Mouse (Mus musculus): Measurements from ENCODE around the gene Raver1. TPM values are rescaled to one million over a fixed set of nuclear protein-coding genes. Genes with fewer than 3 reads are reported as not detected.

The Raver1 gene
- polyA plus RNA-seq, 1 experiment, result 20.5 TPM

DNA sequence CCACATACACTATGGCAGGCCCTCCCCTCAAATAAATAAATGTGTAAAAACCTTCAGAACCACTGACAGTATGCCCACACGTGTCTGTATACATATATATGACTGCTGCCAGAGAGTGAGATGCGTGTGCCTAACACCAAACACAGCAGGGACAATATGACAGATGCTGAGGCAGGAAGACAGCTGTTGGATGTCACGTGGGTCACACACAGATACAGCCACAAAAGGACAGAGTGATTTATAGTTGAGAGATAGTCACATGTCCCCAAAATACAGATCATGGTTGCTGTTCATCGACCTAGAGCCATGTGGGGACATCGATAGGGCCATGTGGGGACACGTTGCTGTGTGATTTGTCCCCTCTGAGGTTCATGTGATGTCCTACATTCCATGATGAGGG lies 25.3 kb upstream of the Raver1 start:
- Histone ChIP-seq H3K27ac (ENCODE audit: control insufficient read depth, insufficient read depth, low read depth, low read length, poor library complexity) (no peak overlapping the region), H3K4me1 (ENCODE audit: control insufficient read depth, insufficient read depth, low read length) (no peaks in the 10 kb centered on the region), H3K4me3 (replicated peaks; ENCODE audit: control insufficient read depth, low read depth, low read length) (no peak overlapping the region)
- TF ChIP-seq POLR2A (IDR thresholded peaks at IDR 0.05; ENCODE audit: borderline replicate concordance, control insufficient read depth, low read depth, low read length) (no peak), CTCF (IDR thresholded peaks at IDR 0.05; ENCODE audit: control insufficient read depth, insufficient read depth, low read length) (no peak)
- WGBS, result 71% methylated on average over 6 of the region's 6 CpGs

DNA sequence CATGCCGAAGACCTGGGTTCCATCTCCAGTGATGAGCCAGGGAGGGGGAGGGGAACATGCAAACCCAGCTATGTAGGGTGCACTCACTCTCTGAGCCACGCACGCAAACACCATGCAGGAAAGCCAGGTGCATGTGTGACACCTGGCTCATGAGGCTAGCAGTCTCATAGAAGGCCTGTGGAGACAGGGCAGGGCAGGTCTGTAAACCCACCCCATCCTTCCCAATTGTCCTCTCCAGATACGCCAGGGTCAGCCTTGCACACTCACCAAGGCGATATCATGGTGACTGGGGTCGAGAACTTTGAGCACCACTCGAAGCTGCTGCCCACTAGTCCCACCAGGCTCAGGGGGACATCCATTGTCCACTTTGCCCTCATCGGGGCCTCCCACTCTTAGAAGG lies 23.3 kb upstream of the Raver1 start:
- no peak overlapping the region for H3K4me3 ChIP-seq (replicated peaks; ENCODE audit: control insufficient read depth, low read depth, low read length)
- no peak for TF ChIP-seq CTCF (IDR thresholded peaks at IDR 0.05; ENCODE audit: control insufficient read depth, insufficient read depth, low read length)
- no peak for TF ChIP-seq POLR2A (IDR thresholded peaks at IDR 0.05; ENCODE audit: borderline replicate concordance, control insufficient read depth, low read depth, low read length)
- 89% methylated on average over 8 of the region's 8 CpGs for WGBS
- H3K27ac ChIP-seq (ENCODE audit: control insufficient read depth, insufficient read depth, low read depth, low read length, poor library complexity), result no peak overlapping the region
- H3K4me1 ChIP-seq (ENCODE audit: control insufficient read depth, insufficient read depth, low read length), result no peaks in the 10 kb centered on the region

DNA sequence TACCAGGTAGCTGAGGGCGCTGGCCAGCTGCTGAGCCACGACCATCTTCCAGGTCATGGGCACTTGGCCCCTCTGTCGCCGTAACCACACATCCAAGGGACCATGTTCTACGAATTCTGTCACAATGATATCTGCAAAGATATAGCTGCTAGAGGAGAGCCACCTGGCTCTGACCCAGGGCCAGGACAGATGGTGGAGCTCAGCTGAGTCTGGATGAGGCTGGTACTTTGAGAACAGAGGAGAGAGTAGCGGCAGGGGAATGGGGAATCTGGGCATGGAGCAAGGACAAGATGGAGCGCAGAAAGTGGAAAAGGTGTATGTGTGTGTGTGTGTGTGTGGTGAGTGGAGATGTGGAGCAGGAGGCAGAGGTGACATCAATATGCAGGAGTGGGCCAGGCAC lies 22.4 kb upstream of the Raver1 start:
- Histone ChIP-seq H3K4me1 (ENCODE audit: control insufficient read depth, insufficient read depth, low read length) (no peaks in the 10 kb centered on the region), H3K4me3 (replicated peaks; ENCODE audit: control insufficient read depth, low read depth, low read length) (no peak overlapping the region), H3K27ac (ENCODE audit: control insufficient read depth, insufficient read depth, low read depth, low read length, poor library complexity) (no peak overlapping the region)
- WGBS, result 88% methylated on average over 7 of the region's 7 CpGs
- TF ChIP-seq POLR2A (IDR thresholded peaks at IDR 0.05; ENCODE audit: borderline replicate concordance, control insufficient read depth, low read depth, low read length) (no peak), CTCF (IDR thresholded peaks at IDR 0.05; ENCODE audit: control insufficient read depth, insufficient read depth, low read length) (no peak)

DNA sequence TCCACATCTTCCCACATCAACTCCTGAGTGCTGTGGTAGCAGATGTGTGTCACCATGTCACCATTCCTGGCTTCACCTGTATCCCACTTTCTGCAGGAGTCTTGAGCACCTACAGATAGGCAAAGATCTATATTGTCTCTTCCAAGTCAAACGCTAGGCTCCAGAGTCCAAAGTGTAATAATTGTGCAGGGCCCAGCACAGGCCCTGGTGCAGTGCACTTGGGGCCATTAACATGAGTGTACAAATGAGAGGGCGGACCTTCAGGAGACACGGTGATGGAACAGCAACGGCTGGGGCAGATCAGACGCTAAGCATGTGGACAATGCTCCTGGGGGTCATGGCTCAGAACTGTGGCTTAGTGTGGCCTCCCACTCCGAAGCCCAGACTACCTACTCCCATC lies 21.9 kb upstream of the Raver1 start:
- H3K27ac ChIP-seq (ENCODE audit: control insufficient read depth, insufficient read depth, low read depth, low read length, poor library complexity), result no peak overlapping the region
- H3K4me3 ChIP-seq (replicated peaks; ENCODE audit: control insufficient read depth, low read depth, low read length), result no peak overlapping the region
- 90% methylated on average over 6 of the region's 6 CpGs for WGBS
- TF ChIP-seq POLR2A (IDR thresholded peaks at IDR 0.05; ENCODE audit: borderline replicate concordance, control insufficient read depth, low read depth, low read length) (no peak), CTCF (IDR thresholded peaks at IDR 0.05; ENCODE audit: control insufficient read depth, insufficient read depth, low read length) (no peak)
- H3K4me1 ChIP-seq (ENCODE audit: control insufficient read depth, insufficient read depth, low read length), result no peaks in the 10 kb centered on the region

DNA sequence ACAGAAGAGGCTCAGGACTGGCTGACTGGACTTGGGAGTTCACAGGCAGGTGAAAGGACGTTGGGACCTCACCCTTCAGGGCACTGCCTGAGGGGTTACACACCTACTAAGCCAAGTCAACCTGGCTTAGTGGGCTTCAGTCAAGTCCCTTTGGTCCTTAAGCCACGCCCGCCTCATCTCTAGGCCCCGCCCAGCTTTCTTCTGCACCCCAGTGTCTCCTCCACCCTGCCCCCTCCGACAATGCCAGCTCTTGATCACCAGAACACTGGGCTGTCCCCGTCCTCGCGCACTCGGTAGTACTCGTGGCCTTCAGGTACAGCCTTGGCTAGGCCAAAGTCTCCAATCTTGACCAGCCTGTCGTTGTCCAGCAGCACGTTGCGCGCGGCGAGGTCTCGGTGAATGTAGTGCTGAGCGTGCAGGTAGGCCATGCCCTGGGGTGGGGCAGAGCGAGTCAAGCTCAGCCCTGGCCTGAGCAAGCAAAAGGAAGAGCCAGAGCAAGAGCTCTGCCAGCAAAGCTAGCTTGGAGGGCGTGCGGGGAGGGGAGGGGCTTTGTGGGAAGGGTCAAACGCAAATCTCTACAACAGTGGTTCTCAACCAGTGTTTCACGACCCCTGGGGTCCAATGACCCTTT lies 15.9 kb upstream of the Raver1 start:
- no peak overlapping the region for H3K27ac ChIP-seq (ENCODE audit: control insufficient read depth, insufficient read depth, low read depth, low read length, poor library complexity)
- H3K4me1 ChIP-seq (ENCODE audit: control insufficient read depth, insufficient read depth, low read length), result peaks cover 2% of the 10 kb centered on the region; the same call in 1 of the 2 replicates
- 89% methylated on average over 23 of the region's 23 CpGs for WGBS

DNA sequence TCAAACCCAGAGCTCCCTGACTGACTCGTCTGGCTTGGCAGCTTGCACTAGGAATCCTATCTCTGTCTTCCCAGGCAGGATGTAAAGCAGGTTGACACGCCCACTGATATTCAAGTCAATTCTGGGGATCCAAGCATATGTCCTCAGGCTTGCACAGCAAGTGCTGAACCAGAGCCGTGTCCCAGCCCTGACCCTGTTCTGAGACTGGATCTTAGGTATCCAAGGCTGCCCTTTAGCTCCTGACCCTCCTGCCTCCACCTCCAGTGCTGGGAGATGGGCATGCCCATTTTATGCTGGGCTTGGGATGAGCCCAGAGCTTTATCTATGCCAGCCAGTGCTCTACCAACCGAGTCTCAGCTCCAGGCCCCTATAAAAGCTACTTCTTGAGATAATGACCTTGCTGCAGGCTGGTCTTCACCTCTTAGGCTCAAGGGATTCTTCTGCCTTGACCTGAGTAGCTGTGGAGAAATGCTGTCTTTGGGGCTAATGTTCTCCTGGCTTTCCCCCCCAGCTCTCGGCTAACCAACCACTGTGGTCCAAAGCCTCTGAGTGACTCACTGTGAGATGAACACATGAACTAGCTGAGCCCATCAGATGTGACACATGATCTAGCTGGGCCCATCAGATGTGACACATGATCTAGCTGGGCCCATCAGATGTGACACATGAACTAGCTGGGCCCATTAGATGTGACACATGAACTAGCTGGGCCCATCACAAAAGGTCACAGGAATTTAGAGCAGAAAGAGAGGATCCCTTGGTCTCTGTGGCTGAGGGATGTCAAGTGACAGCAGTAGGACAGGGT lies 14.2 kb upstream of the Raver1 start:
- TF ChIP-seq POLR2A (IDR thresholded peaks at IDR 0.05; ENCODE audit: borderline replicate concordance, control insufficient read depth, low read depth, low read length), result no peak
- TF ChIP-seq CTCF (IDR thresholded peaks at IDR 0.05; ENCODE audit: control insufficient read depth, insufficient read depth, low read length), result no peak
- Histone ChIP-seq H3K4me3 (replicated peaks; ENCODE audit: control insufficient read depth, low read depth, low read length) (no peak overlapping the region), H3K4me1 (ENCODE audit: control insufficient read depth, insufficient read depth, low read length) (peaks cover 2% of the 10 kb centered on the region; the same call in 1 of the 2 replicates), H3K27ac (ENCODE audit: control insufficient read depth, insufficient read depth, low read depth, low read length, poor library complexity) (peak overlapping the region; percentile 31)
- 60% methylated on average over 5 of the region's 5 CpGs for WGBS

More for the DNA sequence above, 15.9 kb upstream of the Raver1 start:
- H3K4me3 ChIP-seq (replicated peaks; ENCODE audit: control insufficient read depth, low read depth, low read length), result no peak overlapping the region
- TF ChIP-seq POLR2A (IDR thresholded peaks at IDR 0.05; ENCODE audit: borderline replicate concordance, control insufficient read depth, low read depth, low read length), result no peak
- no peak for TF ChIP-seq CTCF (IDR thresholded peaks at IDR 0.05; ENCODE audit: control insufficient read depth, insufficient read depth, low read length)

DNA sequence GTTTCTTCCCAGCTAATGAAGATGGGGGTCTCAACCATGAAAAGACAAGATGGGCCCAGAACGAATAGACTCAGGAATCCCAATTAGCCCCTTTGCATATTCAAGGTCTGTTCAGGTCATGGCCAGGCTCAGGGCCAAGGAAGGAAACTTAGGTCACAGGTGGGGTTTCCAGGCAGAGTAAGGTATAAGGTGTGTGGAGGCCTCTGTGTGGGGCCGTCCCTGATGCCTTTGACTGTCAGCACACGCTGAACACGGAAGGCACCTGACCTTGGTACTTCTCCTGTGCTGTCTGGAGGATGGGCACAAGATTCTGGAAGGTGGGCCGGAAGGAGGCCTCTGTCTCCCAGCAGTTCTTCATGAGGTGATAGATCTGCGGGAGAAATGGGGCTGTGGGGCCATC lies 13.0 kb upstream of the Raver1 start:
- Histone ChIP-seq H3K27ac (ENCODE audit: control insufficient read depth, insufficient read depth, low read depth, low read length, poor library complexity) (no peak overlapping the region), H3K4me3 (replicated peaks; ENCODE audit: control insufficient read depth, low read depth, low read length) (no peak overlapping the region)
- WGBS, result 90% methylated on average over 6 of the region's 6 CpGs

DNA sequence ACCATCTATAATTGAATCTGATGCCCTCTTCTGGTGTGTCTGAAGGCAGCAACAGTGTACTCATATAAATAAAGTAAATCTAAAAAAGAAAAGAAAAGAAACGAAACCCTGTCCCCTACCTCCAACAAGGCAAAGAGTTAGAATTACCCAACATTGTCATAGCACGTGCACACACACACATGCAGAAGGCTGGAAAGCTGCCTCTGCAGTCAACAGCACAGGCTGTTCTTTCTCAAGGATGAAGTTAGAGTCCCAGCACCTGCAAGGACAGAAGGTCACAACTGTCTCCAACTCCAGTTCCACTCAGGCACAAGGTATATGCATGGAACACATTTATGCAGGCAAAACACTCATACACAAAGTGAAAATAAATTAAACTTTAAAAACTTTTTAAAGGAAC lies 10.3 kb upstream of the Raver1 start:
- peaks cover 2% of the 10 kb centered on the region; the same call in 1 of the 2 replicates for H3K4me1 ChIP-seq (ENCODE audit: control insufficient read depth, insufficient read depth, low read length)

More for the DNA sequence above, 13.0 kb upstream of the Raver1 start:
- H3K4me1 ChIP-seq (ENCODE audit: control insufficient read depth, insufficient read depth, low read length), result peaks cover 2% of the 10 kb centered on the region; the same call in 1 of the 2 replicates
- TF ChIP-seq POLR2A (IDR thresholded peaks at IDR 0.05; ENCODE audit: borderline replicate concordance, control insufficient read depth, low read depth, low read length) (no peak), CTCF (IDR thresholded peaks at IDR 0.05; ENCODE audit: control insufficient read depth, insufficient read depth, low read length) (no peak)

More for the DNA sequence above, 10.3 kb upstream of the Raver1 start:
- WGBS, result 91% methylated on average over 2 of the region's 2 CpGs
- Histone ChIP-seq H3K27ac (ENCODE audit: control insufficient read depth, insufficient read depth, low read depth, low read length, poor library complexity) (no peak overlapping the region), H3K4me3 (replicated peaks; ENCODE audit: control insufficient read depth, low read depth, low read length) (no peak overlapping the region)
- TF ChIP-seq POLR2A (IDR thresholded peaks at IDR 0.05; ENCODE audit: borderline replicate concordance, control insufficient read depth, low read depth, low read length) (no peak), CTCF (IDR thresholded peaks at IDR 0.05; ENCODE audit: control insufficient read depth, insufficient read depth, low read length) (no peak)
